Mouse (Mus musculus) left cerebral cortex, postnatal 36 days (tissue): ENCODE data around the gene Hoxb3. TPM values are rescaled to one million over a fixed set of nuclear protein-coding genes. Genes with fewer than 3 reads are reported as not detected.

Source experiments
- DNase-seq, 2 experiments: peaks; one replicate each; pipeline ENCODE4 v3.0.0; 2021 to 2022; ENCODE audit warnings: low spot score in 2 of 2, mixed read lengths in 1 of 2
- intact Hi-C: fragments of 180-260 bp; cut with DNase I; formaldehyde crosslinking; loops from one replicate; pipeline ENCODE4 v1.15.1; 2025
- total RNA-seq, 2 experiments: library from RNA; stranded (reverse); gene quantifications; 2 replicates each; pipeline ENCODE4 v1.2.3; 2021

Gene Hoxb3
- total RNA-seq, 2 experiments from 2014 or later: not detected

DNA sequence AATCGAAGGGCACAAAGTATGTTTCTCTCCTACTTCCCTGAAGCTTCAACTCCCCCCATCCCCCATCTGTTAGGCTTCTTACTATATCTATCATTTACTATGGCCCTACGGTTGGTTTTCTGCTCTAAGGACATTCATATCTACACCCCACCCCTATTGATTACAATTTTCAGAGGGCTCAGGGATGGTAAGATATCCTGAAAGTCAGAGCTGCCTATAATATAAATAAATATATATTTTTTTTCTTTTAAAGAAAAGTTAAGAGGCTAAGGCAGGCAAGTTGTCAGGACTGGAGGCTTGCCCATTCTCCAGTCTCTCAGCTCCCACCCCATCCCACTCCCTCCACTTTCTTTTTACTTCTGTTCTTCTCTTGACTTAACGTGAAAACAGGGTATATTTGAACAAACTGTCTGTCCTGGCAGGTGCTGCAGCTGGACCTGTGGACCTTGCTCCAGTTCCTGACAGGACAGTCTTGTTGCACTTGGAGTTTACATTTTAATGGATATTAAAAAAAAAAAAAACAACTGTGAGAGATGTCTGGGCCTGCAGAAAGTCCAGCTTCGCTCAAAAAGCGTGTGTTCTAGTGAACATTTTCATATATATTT, 23.9 kb downstream of the Hoxb3 start:
- intact Hi-C loops: no loop called here
- DNase-seq: no peak

DNA sequence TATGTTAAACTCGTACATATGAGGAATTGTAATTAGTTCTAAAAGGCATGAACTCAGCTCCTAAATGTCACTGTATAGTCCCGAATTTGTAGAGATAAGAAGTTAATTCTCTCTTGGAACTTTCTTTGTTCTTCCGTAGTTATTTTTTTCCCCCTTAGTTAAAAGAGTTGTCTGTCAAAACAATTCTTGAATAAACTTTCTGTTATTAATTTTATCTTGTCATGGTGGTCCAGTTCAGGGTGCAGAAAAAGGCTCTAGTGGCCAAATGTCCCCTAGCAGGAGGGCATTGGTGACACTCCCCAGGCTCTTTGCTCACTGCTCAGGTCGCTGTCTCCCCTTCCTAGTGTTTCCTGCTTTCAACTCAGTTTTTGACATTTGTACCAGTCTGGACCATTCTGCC, 24.6 kb downstream of the Hoxb3 start:
- intact Hi-C loops: no loop called here
- DNase-seq: no peak

DNA sequence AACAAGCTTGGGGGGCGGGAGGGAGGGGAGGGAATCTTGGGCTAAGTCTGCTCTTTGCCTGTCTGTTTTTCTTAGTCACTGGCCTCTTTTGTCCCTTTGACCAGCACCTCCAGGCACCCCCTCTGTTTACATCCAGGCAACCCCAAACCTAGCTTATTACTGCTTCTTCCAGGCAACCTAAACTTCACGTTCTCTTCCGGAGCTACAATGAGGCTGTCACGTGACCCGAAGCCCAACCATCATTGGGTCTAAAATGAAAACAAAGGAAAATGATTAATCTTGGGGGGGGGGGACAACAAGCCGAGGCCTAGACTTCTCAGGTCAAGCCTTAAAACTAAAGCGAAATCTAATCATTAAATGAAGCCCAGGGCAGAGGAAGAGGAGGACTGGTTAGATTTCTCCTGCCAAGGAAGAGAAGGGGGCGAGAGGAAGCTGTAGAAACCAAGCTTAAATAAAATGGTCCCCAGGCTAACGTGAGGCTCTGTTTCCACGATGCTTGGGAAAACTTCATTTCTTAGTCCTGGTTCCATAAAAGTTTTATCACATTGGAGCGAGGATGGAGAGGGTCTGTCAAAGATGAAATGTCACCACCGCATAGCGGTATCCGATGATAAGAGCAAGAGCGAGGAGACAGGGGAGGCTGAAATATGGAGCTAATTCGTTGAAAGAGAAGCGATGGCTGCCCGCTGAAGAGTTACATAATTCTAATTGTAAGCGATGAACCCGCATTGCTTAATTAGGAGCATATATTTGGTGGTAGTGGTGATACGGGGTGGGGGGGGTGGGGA, 25.2 kb downstream of the Hoxb3 start:
- intact Hi-C loops: no loop called here
- no peak for DNase-seq

DNA sequence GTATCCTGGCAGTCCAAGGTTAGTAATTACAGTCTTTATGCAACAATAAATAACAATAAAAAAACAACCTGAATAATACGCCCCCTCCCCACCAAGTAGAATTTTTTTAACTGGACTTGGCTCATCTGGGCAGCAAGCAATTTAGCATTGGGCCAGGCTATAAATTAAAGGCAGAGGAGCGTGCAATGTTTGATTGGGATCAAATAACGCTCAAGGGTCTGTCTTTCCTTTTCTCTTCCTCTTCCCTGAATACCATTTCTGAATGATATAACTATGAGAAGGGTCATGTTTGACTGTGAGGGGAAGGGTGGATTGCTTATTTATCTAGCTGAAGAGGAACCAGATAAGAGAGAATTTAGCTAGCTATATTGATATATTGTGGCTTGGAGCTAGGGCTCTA, 25.9 kb downstream of the Hoxb3 start:
- intact Hi-C loops: no loop called here
- no peak for DNase-seq

DNA sequence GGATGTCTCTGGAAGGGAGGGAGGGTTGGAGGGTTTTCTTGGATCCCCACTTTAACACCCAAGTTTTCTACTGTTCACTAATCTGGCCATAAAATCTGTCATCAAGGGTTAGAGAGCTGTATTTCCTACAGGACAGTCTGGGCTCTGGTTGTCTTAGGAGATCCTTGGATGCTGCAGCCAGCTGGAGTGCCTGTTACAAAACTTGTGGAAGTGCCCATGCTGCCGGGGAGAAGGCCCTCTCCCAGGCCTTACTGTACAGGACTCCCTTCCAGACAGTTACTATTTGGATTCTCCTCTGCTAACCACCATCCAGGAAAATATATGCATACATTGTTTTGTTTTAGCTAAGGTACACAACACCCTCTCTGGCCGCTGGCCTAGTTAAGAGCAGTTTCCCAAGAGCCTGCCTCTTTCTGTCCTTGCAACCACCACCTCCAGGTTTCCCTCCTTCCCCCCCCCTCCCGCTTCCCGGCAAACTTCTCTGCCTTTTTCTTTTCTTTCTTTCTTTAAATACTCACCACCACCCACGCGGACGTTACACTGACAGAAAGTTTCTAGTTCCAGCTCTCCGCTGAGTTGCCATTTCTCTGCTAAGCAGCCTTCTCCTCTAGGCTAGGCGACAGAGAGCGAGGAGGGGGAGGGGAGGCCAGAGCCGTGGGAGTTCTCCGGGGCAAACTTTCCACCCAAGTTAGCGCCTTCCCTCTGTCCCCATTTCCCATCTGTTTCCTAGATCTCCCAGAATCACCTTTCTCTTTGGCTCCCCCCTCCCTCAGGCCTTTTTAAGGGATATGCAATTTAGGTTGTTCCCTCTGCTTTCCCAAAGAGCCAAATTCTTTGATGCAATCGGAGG, 26.6 kb downstream of the Hoxb3 start:
- no peak for DNase-seq
- intact Hi-C loops: loop anchor here (2.0 kb wide), 1 partner anchor 149 kb away; no protein-coding TSS in a partner anchor

DNA sequence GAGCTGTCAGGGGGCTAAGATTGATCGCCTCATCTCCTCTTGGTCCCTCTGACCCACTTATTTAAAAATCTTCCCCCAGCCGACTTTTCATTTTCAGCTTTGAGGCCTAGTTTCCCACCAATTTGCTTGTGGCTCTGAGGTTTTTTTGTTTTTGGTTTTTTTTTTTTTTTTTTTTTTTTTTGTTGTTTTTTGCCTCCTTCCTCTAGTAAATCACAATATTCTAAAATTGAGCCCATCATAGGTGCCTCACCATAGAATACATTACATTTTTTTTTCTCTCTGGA, 27.2 kb downstream of the Hoxb3 start, which contains the start of gene Hoxb2:
Gene Hoxb2, plus strand, starts transcription at position 185 of the 284 bp plus-strand sequence.
- intact Hi-C loops: loop anchor here (2.0 kb wide), 1 partner anchor 149 kb away; no protein-coding TSS in a partner anchor
- DNase-seq: no peak

DNA sequence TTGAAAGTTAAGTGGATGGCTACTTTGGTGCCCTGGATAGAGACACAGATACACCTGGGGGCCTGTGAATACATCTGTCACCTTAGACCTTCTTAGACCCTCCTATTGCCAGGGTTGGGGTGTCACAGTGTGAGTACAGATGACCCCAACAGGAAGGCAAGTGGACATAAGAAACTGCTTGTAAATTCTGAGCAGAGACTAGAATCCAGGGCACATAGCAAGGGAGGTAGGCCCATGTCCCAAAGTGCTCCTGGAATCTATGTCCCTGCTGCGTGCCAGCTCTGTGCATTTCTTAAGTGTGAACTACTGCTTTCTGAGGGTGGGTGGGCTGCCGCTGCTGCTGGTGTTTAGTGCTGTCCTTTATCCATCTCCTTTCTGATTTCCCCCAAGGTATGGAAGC, 27.7 kb downstream of the Hoxb3 start:
- intact Hi-C loops: loop anchor here (2.0 kb wide), 1 partner anchor 150 kb away; no protein-coding TSS in a partner anchor
- DNase-seq: no peak

DNA sequence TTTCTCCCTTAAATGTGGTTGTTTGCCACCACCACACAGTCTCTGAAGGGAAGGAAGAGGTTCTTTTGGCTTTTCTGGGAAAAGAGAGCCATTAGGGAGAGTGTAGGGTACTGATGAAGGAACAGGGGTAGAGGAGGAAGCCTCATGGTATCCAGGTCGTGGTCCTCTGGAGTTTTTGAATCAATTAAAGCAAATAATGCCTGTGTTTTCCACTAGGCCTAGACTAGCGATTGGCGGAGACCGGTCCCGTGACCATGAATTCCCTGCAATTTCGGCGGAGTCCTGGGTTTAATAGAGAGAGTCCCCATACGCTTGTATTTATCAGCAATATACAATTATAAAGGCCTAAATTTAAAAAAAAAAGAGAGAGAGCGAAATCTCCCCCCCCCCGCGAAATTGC, 28.2 kb downstream of the Hoxb3 start:
- intact Hi-C loops: loop anchor here (2.0 kb wide), 1 partner anchor 151 kb away; no protein-coding TSS in a partner anchor
- no peak for DNase-seq

DNA sequence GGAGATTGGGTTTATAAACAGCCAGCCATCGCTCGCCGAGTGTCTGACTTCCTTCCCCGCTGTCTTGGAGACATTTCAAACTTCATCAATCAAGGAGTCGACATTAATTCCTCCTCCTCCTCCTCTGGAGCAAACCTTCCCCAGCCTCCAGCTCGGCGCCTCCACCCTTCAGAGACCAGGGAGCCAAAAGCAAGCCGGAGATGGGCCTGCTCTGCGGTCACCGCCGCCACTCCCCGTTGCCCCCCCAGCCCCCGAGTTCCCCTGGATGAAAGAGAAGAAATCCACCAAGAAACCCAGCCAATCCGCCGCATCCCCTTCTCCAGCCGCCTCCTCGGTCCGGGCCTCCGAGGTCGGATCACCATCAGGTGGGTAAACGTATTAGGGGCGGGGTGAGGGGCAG, 28.7 kb downstream of the Hoxb3 start:
- no peak for DNase-seq
- intact Hi-C loops: loop anchor here (2.0 kb wide), 1 partner anchor 151 kb away; no protein-coding TSS in a partner anchor

DNA sequence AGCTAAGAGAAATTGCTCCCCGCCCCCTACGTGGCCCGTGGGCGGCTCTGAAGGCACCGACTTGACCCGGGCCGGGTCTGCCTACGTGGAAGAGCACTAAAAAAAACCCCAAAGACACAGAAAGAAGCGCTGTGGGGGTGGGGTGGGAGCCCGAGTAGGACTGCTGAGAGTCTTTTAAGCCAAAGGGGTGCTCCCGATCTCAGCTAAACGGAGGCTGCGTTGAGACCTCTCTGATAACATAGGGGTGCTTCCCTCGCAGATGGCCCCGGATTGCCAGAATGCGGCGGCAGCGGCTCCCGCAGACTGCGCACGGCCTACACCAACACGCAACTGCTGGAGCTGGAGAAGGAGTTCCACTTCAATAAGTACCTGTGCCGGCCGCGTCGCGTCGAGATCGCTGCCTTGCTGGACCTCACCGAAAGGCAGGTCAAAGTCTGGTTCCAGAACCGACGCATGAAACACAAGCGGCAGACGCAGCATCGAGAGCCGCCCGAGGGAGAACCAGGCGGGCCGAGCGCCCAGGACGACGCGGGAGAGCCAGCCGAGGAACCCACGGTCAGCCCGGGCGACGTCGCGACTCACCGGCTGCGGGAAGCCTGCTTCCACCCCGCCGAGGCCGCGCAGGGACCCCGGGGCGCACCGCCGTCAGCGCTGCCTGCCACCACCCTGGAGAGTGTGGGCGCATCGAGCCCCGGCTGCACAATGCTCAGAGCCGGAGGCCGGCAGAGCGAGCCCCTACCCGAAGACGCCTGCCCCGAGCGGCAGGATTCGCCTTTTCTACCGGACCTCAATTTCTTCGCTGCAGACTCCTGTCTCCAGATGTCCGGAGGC, 29.8 kb downstream of the Hoxb3 start:
- DNase-seq: no peak
- intact Hi-C loops: no loop called here

DNA sequence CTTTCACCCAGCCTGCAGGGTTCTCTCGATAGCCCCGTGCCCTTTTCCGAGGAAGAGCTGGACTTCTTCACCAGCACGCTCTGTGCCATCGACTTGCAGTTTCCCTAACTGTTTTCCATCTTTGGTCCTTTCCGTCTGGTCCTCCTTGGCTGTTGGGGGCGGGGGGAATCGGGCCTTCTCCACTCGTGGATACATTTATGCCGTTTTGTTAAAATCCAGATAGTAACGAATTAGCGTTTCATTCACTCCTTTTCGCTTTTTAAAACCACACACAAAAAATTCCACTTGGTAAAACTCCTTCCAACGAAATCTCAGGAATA, 30.4 kb downstream of the Hoxb3 start:
- intact Hi-C loops: no loop called here
- no peak for DNase-seq

DNA sequence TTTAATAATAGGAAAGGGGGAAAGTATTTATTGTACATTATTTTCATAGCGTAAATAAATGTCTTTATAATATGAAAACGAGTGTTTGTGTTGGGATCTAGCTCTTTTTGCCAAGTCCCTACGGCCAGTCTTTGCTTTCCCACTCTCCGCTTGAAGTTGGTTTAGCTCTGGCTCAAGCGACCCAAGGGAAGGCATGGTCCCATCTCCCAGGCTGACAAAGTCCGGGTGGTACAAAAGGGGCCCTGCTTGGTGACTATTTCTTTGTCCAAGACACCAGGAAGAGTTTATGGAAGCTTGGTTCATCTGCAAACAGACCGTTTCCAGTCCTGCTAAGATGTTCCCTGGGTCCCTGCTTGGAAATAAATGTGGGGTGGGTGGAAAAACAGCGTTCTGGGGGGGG, 30.8 kb downstream of the Hoxb3 start:
- DNase-seq: no peak
- intact Hi-C loops: no loop called here

DNA sequence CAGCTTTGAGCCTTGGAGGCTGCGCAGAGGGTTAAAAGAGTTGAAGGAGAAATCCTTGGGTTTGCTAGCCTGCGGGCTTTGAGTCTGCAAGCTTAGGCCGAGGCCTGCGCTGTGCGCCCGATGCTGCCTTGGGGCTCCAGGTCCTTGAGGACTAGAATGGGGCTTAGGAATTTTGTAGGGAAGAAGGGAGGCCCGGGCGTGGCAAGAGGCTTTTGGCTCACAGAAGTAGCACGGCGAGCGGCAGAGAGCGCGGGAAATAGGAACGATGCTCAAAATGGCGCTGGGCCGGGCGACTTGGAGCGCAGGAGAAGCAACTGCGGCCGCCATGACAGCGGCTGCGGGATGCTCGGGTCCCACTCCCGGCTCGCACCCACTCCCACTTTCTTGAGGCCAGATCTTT, 31.2 kb downstream of the Hoxb3 start:
- intact Hi-C loops: no loop called here
- no peak for DNase-seq

DNA sequence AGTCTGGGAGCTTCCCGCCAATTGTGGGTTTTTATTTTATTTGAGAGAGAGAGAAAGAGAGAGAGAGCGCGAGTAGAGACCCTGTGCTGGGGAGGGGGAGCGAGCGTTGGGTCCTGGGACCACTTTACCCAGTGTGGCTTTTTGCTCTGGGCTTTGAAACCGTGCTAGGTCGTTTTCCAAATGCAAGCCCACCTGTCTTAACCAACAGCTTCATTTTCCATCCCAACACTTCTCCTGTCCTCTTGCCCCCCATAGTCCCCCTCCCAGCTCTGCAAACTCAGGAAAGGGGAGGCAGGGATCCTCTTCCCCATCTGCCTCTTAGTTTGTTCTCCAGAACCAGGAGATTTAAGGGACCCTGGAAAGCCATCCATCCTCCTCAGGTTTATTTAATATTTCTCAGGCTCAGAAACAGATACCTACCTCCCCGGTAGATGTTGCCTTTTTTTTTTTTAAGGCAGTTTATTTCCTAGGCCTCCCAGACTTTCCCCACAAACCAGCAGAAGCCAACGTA, 31.7 kb downstream of the Hoxb3 start:
- no peak for DNase-seq
- intact Hi-C loops: loop anchor here (5.0 kb wide), 1 partner anchor 348 kb away; the partner anchor contains the start of gene Igf2bp1

DNA sequence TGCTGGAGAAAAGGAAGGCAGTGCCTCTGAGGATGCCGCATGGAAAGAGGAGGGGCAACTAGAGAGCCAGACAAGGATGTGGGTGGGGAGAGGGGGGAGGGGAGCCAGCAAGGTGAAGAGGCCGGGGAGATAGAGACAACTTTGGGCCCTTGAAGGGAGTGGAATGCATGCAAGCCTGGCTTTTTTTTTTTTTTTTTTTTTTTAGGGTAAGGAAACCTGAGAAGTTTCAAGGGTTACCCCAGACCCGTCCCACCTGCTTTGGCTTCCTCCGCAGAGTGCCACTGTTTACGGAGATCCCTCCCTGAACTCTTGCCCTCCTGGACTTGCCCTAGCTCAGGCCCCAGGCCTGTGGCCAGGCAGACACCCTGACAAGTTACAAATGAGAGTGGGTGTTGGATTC, 40.7 kb downstream of the Hoxb3 start:
- intact Hi-C loops: loop anchor here (10.0 kb wide), 1 partner anchor 449 kb away; the partner anchor contains the start of gene B4galnt2
- DNase-seq: no peak

DNA sequence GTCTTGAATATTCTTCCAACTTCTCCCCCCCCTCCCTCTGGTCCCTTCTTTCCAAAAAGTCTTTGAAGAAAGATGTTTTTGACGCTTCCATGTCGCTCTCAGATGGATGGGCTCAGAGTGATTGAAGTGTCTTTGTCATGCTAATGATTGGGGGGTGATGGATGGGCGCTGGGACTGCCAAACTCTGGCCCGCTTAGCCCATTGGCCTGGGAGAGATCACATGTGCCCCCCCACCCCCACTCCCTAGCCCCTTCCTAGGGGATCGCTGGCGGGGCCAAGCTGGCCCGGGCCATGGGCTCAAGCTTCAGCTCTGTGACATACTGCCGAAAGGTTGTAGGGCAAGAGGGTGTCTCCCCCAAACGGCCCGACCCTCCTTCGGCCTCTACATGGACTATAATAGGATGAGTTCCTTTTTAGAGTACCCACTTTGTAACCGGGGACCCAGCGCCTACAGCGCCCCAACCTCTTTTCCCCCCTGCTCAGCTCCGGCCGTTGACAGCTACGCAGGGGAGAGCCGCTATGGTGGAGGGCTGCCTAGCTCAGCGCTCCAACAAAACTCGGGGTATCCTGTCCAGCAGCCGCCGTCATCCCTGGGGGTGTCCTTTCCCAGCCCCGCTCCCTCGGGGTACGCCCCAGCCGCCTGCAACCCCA, 42.4 kb downstream of the Hoxb3 start, which contains the start of gene Hoxb1:
Gene Hoxb1, plus strand, starts transcription at position 312 of the 651 bp plus-strand sequence.
- DNase-seq: no peak
- intact Hi-C loops: loop anchor here (10.0 kb wide), 1 partner anchor 451 kb away; the partner anchor contains the start of gene B4galnt2

DNA sequence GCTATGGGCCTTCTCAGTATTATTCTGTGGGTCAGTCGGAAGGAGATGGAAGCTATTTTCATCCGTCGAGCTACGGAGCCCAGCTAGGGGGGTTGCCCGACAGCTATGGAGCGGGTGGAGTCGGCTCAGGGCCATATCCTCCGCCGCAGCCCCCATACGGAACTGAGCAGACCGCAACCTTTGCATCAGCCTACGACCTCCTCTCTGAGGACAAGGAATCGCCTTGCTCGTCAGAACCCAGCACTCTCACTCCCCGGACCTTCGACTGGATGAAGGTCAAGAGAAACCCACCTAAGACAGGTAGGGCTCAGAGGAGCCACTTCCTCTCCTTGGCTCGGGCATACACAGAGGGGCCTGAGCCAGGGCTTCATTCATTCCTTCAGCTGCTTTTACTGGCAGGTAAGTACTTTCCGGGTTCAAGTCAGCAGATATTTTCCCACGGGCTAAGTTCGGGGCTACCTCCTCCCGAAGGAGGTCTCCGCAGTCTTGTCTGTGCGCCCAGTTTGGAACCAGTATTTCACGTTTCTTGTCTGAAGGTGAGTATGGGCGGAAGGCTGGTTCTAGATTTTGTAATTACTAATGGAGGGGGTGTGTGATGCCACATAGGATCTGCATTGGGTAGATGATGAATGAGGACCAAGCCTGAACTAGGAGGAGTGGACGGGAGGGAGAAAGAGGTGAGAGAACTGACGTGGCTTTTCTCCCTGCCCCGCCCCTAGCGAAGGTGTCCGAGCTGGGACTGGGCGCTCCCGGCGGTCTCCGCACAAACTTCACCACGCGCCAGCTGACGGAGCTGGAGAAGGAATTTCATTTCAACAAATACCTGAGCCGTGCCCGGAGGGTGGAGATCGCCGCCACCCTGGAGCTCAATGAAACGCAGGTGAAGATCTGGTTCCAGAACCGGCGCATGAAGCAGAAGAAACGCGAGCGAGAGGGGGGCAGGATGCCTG, 43.2 kb downstream of the Hoxb3 start:
- no peak for DNase-seq
- intact Hi-C loops: loop anchor here (10.0 kb wide), 1 partner anchor 452 kb away; the partner anchor contains the start of gene B4galnt2
